Mouse (Mus musculus): ENCODE data around the gene Cux2.
"Not testable (repeated sequence)": the region's sequence is repeated elsewhere in the genome, so short reads cannot be mapped to it uniquely, and the experiment has no call there.

DNA sequence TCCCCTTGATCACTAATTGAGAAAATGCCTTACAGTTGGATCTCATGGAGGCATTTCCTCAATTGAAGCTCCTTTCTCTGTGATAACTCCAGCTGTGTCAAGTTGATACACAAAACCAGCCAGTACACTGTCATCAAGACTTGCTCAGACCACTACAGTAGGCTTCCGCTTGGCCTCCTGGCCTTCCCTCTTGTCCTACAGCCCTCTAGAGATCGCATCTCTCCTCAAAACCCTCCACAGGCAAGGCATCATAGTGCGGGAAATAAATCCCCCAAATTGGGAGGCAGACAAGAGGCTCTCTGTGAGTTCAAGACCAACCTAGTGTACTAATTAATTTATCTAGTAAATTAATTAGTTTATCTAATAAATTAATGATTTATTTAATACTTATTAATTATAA is 202.6 kb downstream of the Cux2 start:
- TF ChIP-seq TCF12 (IDR thresholded peaks at IDR 0.05; ENCODE audit: insufficient read depth, poor library complexity, severe bottlenecking); POLR2A (IDR thresholded peaks at IDR 0.05; ENCODE audit: insufficient read length, low read depth); TCF3 (IDR thresholded peaks at IDR 0.05; ENCODE audit: insufficient read length, low read depth); MYOD1 (IDR thresholded peaks at IDR 0.05; ENCODE audit: control insufficient read depth in 1 of 3, insufficient read length in 2 of 3, low read depth in 2 of 3); POLR2AphosphoS2 (IDR thresholded peaks at IDR 0.05; ENCODE audit: insufficient read length, low read depth); USF1 (IDR thresholded peaks at IDR 0.05; ENCODE audit: low read depth); E2F4 (IDR thresholded peaks at IDR 0.05; ENCODE audit: insufficient read depth); MYOG (IDR thresholded peaks at IDR 0.05; ENCODE audit: control insufficient read depth in 1 of 3, insufficient read depth in 1 of 3, insufficient read length in 2 of 3, low read depth in 2 of 3); MAX (IDR thresholded peaks at IDR 0.05; ENCODE audit: low read depth): not testable (repeated sequence)

Data from myocyte (in vitro differentiated cells).